Mouse (Mus musculus) liver, embryonic 14.5 days (tissue): Measurements from ENCODE around the gene Satb2. TPM values are rescaled to one million over a fixed set of nuclear protein-coding genes. Genes with fewer than 3 reads are reported as not detected.

Source experiments
- ATAC-seq: fragments of 200-750 bp; cut with Nextera tagmentation; 2 replicates; pipeline ENCODE4 v1.8.0; 2017; ENCODE audit warnings: moderate number of reproducible peaks, mild to moderate bottlenecking, moderate library complexity; ENCODE audit not compliant: insufficient read depth
- DNase-seq, 3 experiments: peaks; one replicate each; pipeline ENCODE4 v3.0.0-alpha.2; 2012 to 2013; ENCODE audit warnings: low read depth in 3 of 3, low spot score in 3 of 3
- H3K27ac ChIP-seq: fragments of 300-500 bp; sonication (generic); 2 replicates; pipeline ENCODE4 v1.5.1; 2014; ENCODE audit warnings: moderate library complexity, mild to moderate bottlenecking, control low read depth, inconsistent platforms
- H3K27me3 ChIP-seq: fragments of 300-500 bp; sonication (generic); 2 replicates; pipeline ENCODE4 v1.6.1; 2014; ENCODE audit warnings: mild to moderate bottlenecking, low read length, moderate library complexity; ENCODE audit not compliant: control insufficient read depth, insufficient read depth
- H3K36me3 ChIP-seq: fragments of 300-500 bp; sonication (generic); replicated peaks from 2 replicates; pipeline ENCODE4 v1.6.1; 2014; ENCODE audit warnings: low read depth; ENCODE audit not compliant: control insufficient read depth, insufficient read depth
- H3K4me1 ChIP-seq, 2 experiments: fragments of 200-500 bp in 1 of 2; fragments of 300-500 bp in 1 of 2; sonication (generic) in 1 of 2; replicated peaks; 2 replicates each; pipeline ENCODE4 v1.6.1; 2012 to 2014; ENCODE audit warnings: antibody characterized with exemption in 1 of 2, inconsistent platforms in 1 of 2, low read length in 1 of 2; ENCODE audit not compliant: control insufficient read depth in 2 of 2, insufficient read depth in 2 of 2
- H3K4me2 ChIP-seq: fragments of 300-500 bp; sonication (generic); 2 replicates; pipeline ENCODE4 v1.6.1; 2014; ENCODE audit warnings: low read depth, mild to moderate bottlenecking, control low read depth, moderate library complexity
- H3K4me3 ChIP-seq, 2 experiments: fragments of 200-500 bp in 1 of 2; fragments of 300-500 bp in 1 of 2; sonication (generic) in 1 of 2; 2 replicates each; pipeline ENCODE4 v1.5.1; 2012 to 2014; ENCODE audit warnings: low read depth in 2 of 2, low read length in 2 of 2, mild to moderate bottlenecking in 2 of 2, control low read depth in 1 of 2, inconsistent platforms in 1 of 2, moderate library complexity in 1 of 2; ENCODE audit not compliant: insufficient read depth in 1 of 2
- H3K9ac ChIP-seq: fragments of 300-500 bp; sonication (generic); replicated peaks from 2 replicates; pipeline ENCODE4 v1.6.1; 2014; ENCODE audit warnings: mild to moderate bottlenecking, control low read depth, moderate library complexity
- H3K9me3 ChIP-seq: fragments of 300-500 bp; sonication (generic); 2 replicates; pipeline ENCODE4 v1.6.1; 2016; ENCODE audit warnings: low read length, mixed read lengths; ENCODE audit not compliant: control insufficient read depth
- CTCF ChIP-seq: IDR thresholded peaks from 2 replicates; pipeline ENCODE4 v1.5.1; 2016; ENCODE audit warnings: antibody characterized with exemption, low read depth, control low read depth
- EP300 ChIP-seq: IDR thresholded peaks from 2 replicates; pipeline ENCODE4 v1.6.1; 2016; ENCODE audit warnings: antibody characterized with exemption, low read depth
- WGBS: fragments of 180-500 bp; shearing (Covaris S2); extraction: QIAGEN DNeasy Blood & Tissue Kit; methylation state at CpG from one replicate; pipeline ENCODE4 v1.1.7; 2014; ENCODE audit not compliant: insufficient replicate concordance; 5-methylcytosine and 5-hydroxymethylcytosine counted together
- polyA plus RNA-seq, 2 experiments: library from polyadenylated mRNA; depleted of rRNA in 1 of 2; stranded (reverse) in 1 of 2; unstranded in 1 of 2; fragments of >200 nt; fragmentation: Nextera tagmentation in 1 of 2; extraction: Ambion mirVana in 1 of 2; gene quantifications; 2 replicates each; pipeline versions ENCODE4 v1.2.1 to v1.2.3; 2012 to 2014

Gene Satb2
- polyA plus RNA-seq, 2 experiments = 0.03 TPM

- H3K4me3 ChIP-seq = peak overlapping the region; percentile 54 to 59
- peaks cover 95% of the 10 kb centered on the region for H3K27me3 ChIP-seq
- H3K4me2 ChIP-seq = peak overlapping the region; percentile 71
- under 1% methylated on average over 16 of the region's 16 CpGs for WGBS
- no peak overlapping the region for H3K9ac ChIP-seq
- ATAC-seq (peak; percentile 6; the same call in 1 of the 2 replicates), DNase-seq (no peak)
- no peak for TF ChIP-seq CTCF
- no peak for TF ChIP-seq EP300
- H3K27ac ChIP-seq = no peak overlapping the region
- H3K4me1 ChIP-seq = no peaks in the 10 kb centered on the region
- no peaks in the 10 kb centered on the region for H3K9me3 ChIP-seq
- H3K36me3 ChIP-seq = no peaks in the 10 kb centered on the region
Observed at GRCm38 (mm10) chr1:56973593-56973950, 4.9 kb downstream of the Satb2 start.

- DNase-seq (peak; percentile 45 to 50 (median 45)), ATAC-seq (peak; percentile 46; the same call in 1 of the 2 replicates)
- Histone ChIP-seq H3K36me3 (no peaks in the 10 kb centered on the region), H3K4me1 (no peaks in the 10 kb centered on the region), H3K27ac (no peak overlapping the region), H3K4me2 (peak overlapping the region; percentile 71), H3K9ac (no peak overlapping the region), H3K4me3 (peak overlapping the region; percentile 57 to 59), H3K9me3 (no peaks in the 10 kb centered on the region), H3K27me3 (peaks cover 96% of the 10 kb centered on the region)
- WGBS = under 1% methylated on average over 46 of the region's 47 CpGs
- TF ChIP-seq EP300 (no peak), CTCF (no peak)
Observed at GRCm38 (mm10) chr1:56972950-56973592, 5.4 kb downstream of the Satb2 start.

DNA sequence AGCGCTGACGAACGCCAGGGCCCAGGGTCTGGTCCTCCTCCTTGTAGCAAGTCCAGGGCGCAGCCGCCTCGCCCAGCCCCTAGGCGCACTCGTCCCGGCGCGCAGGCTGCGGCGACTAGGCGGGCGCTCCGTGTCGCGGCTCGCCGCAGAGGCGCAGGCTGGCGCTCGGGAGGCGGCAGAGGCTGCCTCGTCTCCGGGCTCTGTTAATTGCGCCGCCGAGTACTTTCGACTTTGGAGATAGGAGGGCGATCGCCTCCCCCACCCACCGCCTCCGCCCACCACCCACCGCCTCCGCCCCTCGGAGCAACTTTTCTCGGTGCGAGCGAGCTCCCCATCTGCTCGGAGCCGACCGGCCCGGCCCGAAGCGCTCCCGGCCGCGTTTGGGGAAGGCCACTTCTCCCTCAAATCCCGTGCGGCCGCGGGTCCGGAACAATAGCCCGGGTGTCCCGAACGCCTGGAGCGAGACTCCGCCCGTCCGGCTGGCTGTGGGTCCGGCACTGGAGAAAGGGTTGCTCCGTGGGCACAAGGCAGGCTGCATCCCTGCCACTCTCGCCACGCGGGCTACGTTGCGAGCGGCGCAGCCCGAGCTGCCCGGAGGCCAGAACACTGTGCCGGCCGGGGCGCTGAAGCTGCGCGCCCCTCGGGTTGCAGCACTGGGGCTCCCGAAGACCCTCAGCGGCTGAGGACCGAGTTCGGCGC lies 6.0 kb downstream of the Satb2 start:
- peak overlapping the region; percentile 57 to 59 for H3K4me3 ChIP-seq
- H3K36me3 ChIP-seq = no peaks in the 10 kb centered on the region
- DNase-seq (no peak), ATAC-seq (peak; percentile 53)
- H3K27ac ChIP-seq = no peak overlapping the region
- peak overlapping the region; percentile 71 for H3K4me2 ChIP-seq
- no peak for TF ChIP-seq CTCF
- no peak for TF ChIP-seq EP300
- 0% methylated on average over 80 of the region's 83 CpGs for WGBS
- H3K9ac ChIP-seq = no peak overlapping the region
- H3K4me1 ChIP-seq = no peaks in the 10 kb centered on the region
- peaks cover 94% of the 10 kb centered on the region for H3K27me3 ChIP-seq
- H3K9me3 ChIP-seq = no peaks in the 10 kb centered on the region

GRCm38 (mm10) chr1:56971942-56972250 lies 6.6 kb downstream of the Satb2 start:
- WGBS = under 1% methylated on average over 23 of the region's 23 CpGs
- DNase-seq = no peak
- no peak for ATAC-seq
- TF ChIP-seq EP300 (no peak), CTCF (no peak)
- H3K27me3 ChIP-seq = peaks cover 89% of the 10 kb centered on the region
- peak overlapping the region; percentile 26 to 59 for H3K4me3 ChIP-seq
- H3K36me3 ChIP-seq = no peaks in the 10 kb centered on the region
- no peak overlapping the region for H3K27ac ChIP-seq
- H3K9ac ChIP-seq = no peak overlapping the region
- no peaks in the 10 kb centered on the region for H3K9me3 ChIP-seq
- no peaks in the 10 kb centered on the region for H3K4me1 ChIP-seq
- H3K4me2 ChIP-seq = peak overlapping the region; percentile 71

DNA sequence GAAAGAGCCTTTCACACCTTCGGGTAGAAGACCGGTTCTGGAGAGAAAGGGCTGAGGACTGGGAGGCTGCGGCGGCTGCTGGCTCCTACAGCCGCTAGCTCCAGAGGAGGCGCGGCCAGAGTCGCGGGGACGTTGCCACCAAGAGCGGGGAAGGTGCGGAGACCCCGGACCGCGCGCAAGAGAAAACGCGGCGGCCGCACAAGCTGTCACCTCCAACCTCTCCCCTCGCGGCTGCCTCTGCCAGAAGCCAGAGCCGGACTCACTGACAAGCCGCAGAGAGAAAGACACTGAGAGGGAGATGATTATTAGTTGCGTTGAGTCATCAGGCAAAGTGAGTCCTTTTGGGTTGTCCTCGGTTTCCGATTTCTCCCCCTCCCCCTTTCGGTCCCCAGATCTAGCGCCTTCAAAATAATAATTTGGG lies 7.0 kb downstream of the Satb2 start:
- Histone ChIP-seq H3K4me2 (peak overlapping the region; percentile 71), H3K36me3 (no peaks in the 10 kb centered on the region), H3K27me3 (peaks cover 86% of the 10 kb centered on the region), H3K27ac (no peak overlapping the region), H3K4me3 (peak overlapping the region; percentile 18 to 38), H3K9ac (no peak overlapping the region), H3K9me3 (no peaks in the 10 kb centered on the region), H3K4me1 (no peaks in the 10 kb centered on the region)
- TF ChIP-seq CTCF (no peak), EP300 (no peak)
- DNase-seq = no peak
- WGBS = under 1% methylated on average over 25 of the region's 29 CpGs
- ATAC-seq = no peak
